12 mouse cellular contexts compared by ENCODE assay signal in the genomic region with DNA sequence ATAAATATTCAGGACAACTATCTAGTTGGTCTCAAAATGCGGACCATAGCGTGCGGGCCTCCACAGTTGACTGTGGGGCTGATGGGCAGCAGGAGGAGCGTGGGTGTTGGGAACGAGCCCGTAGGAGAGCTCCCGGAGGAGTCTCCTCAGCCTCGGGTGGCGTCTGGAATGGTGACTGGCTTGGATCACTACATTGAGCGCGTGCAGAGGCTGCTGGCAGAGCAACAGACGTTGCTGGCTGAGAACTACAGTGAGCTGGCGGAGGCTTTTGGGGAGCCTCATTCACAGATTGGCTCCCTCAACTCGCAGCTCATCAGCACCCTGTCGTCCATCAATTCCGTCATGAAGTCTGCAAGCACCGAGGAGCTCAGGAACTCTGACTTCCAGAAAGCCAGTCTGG.
DNase-seq lines count a peak whose midpoint lies in the region; ATAC-seq and TF ChIP-seq lines count a peak whose summit lies in the region.
"Had no signal": no experiment of that assay in that cellular context is flagged by ENCODE, and none has a peak within 500 bp of the region (broad histone marks: within the 10 kb centered on the region; RNA-seq: fewer than 3 reads in every experiment).

No protein-coding gene starts in this region.

- ATAC-seq in forebrain, postnatal 0 days = peak; percentile 65
- no peak for ATAC-seq in liver, embryonic 12.5 days

- H3K36me3 ChIP-seq in forebrain, postnatal 0 days (ENCODE audit: insufficient read depth) = no peaks in the 10 kb centered on the region
- H3K36me3 ChIP-seq in forebrain, embryonic 10.5 days (replicated peaks) = peaks cover 36% of the 10 kb centered on the region
- peaks cover 27% of the 10 kb centered on the region for H3K36me3 ChIP-seq in liver, embryonic 12.5 days

- no peaks in the 10 kb centered on the region for H3K9me3 ChIP-seq in forebrain, postnatal 0 days (ENCODE audit: low read length)
- 0 out of 2 replicates have a peak, but pooled peaks cover 4% of the 10 kb centered on the region for H3K9me3 ChIP-seq in forebrain, embryonic 10.5 days
- H3K9me3 ChIP-seq in liver, embryonic 12.5 days (replicated peaks) = no peaks in the 10 kb centered on the region
- H3K9me3 ChIP-seq: hindbrain, embryonic 12.5 days; liver, embryonic 15.5 days had no signal

- WGBS in forebrain, postnatal 0 days = 66% methylated on average over 17 of the region's 17 CpGs
- WGBS in forebrain, embryonic 10.5 days = 91% methylated on average over 17 of the region's 17 CpGs
- 66% methylated on average over 17 of the region's 17 CpGs for WGBS in liver, embryonic 12.5 days (ENCODE audit: insufficient replicate concordance)

- no peaks in the 10 kb centered on the region; the same call in 1 of the 2 replicates for H3K27me3 ChIP-seq in forebrain, postnatal 0 days (ENCODE audit: insufficient read depth, low read length)
- H3K27me3 ChIP-seq in forebrain, embryonic 10.5 days (ENCODE audit: poor library complexity, severe bottlenecking) = peaks cover 13% of the 10 kb centered on the region
- peaks cover 32% of the 10 kb centered on the region for H3K27me3 ChIP-seq in liver, embryonic 12.5 days (replicated peaks)

- no peak overlapping the region for H3K4me3 ChIP-seq in forebrain, postnatal 0 days (ENCODE audit: low read depth, low read length)
- H3K4me3 ChIP-seq in forebrain, embryonic 10.5 days = no peak overlapping the region
- no peak overlapping the region for H3K4me3 ChIP-seq in liver, embryonic 12.5 days
- H3K4me3 ChIP-seq: hindbrain, embryonic 12.5 days; liver, embryonic 15.5 days had no signal

- H3K27ac ChIP-seq in forebrain, postnatal 0 days (ENCODE audit: low read depth, low read length) = no peak overlapping the region
- H3K27ac ChIP-seq in forebrain, embryonic 10.5 days = no peak overlapping the region
- no peak overlapping the region for H3K27ac ChIP-seq in liver, embryonic 12.5 days
- H3K27ac ChIP-seq: hindbrain, embryonic 12.5 days; liver, embryonic 15.5 days had no signal

- H3K4me2 ChIP-seq in forebrain, postnatal 0 days (ENCODE audit: low read depth) = no peak overlapping the region
- H3K4me2 ChIP-seq in liver, embryonic 12.5 days = no peak overlapping the region
- H3K4me2 ChIP-seq: hindbrain, embryonic 12.5 days; liver, embryonic 15.5 days had no signal

- no peak for TF ChIP-seq POLR2A in brain, embryonic 14.5 days (IDR thresholded peaks at IDR 0.05; ENCODE audit: borderline replicate concordance, extremely low read depth, insufficient read depth, insufficient read length, poor library complexity, severe bottlenecking)

- H3K4me1 ChIP-seq in forebrain, postnatal 0 days (ENCODE audit: insufficient read depth) = peaks cover 2% of the 10 kb centered on the region; the same call in 1 of the 2 replicates
- peaks cover 33% of the 10 kb centered on the region for H3K4me1 ChIP-seq in forebrain, embryonic 10.5 days
- H3K4me1 ChIP-seq in liver, embryonic 12.5 days = no peaks in the 10 kb centered on the region; the same call in 1 of the 2 replicates
- H3K4me1 ChIP-seq: liver, embryonic 15.5 days had no signal

- no peak overlapping the region for H3K9ac ChIP-seq in forebrain, postnatal 0 days
- no peak overlapping the region for H3K9ac ChIP-seq in liver, embryonic 12.5 days
- H3K9ac ChIP-seq: hindbrain, embryonic 12.5 days; liver, embryonic 15.5 days had no signal

- TF ChIP-seq CTCF in forebrain, postnatal 0 days (IDR thresholded peaks at IDR 0.05; ENCODE audit: low read depth) = no peak
- TF ChIP-seq CTCF in brain, embryonic 14.5 days (IDR thresholded peaks at IDR 0.05; ENCODE audit: borderline replicate concordance, extremely low read depth, insufficient read depth, insufficient read length) = no peak

- intact Hi-C loops in heart, postnatal 10 days (cut with DNase I) = no loop called here

- peak; percentile 65 for DNase-seq in forebrain, postnatal 0 days
- no peak for DNase-seq in forebrain, embryonic 10.5 days (ENCODE audit: extremely low spot score, low spot score)
- DNase-seq in brain, embryonic 14.5 days (ENCODE audit: low read depth) = peak; percentile 69
- DNase-seq in heart, postnatal 10 days = peak; percentile 59 to 62
- peak; percentile 42 for DNase-seq in lung, postnatal 14 days
- no peak for DNase-seq in kidney, postnatal 10 days
- DNase-seq in embryo, embryonic 10.5 days (ENCODE audit: low spot score) = no peak
- DNase-seq: cerebellum, adult 11-12 months; kidney, postnatal 25 days had no signal

Comparison
In these comparisons a context has a peak if more than half of its experiments do, and no peak if none do; other contexts are left out.
1. DNase-seq: peak in forebrain, postnatal 0 days (single experiment), brain, embryonic 14.5 days (single experiment), heart, postnatal 10 days (2 of 2) and lung, postnatal 14 days (single experiment); none in forebrain, embryonic 10.5 days (single experiment), kidney, postnatal 10 days (single experiment) and embryo, embryonic 10.5 days (single experiment).